Mouse (Mus musculus) bone marrow, adult 2 months (tissue): ENCODE data around the gene Vps13d.

Experiments
- CTCF ChIP-seq: fragments of 200-500 bp; IDR thresholded peaks from 2 replicates; pipeline ENCODE4 v1.5.1; 2011; ENCODE audit warnings: low read length, control low read depth; ENCODE audit not compliant: control insufficient read depth, insufficient read depth
- POLR2A ChIP-seq: fragments of 200-500 bp; IDR thresholded peaks from 2 replicates; pipeline ENCODE4 v1.6.1; 2011; ENCODE audit warnings: low read depth, mild to moderate bottlenecking, control low read depth, low read length, borderline replicate concordance; ENCODE audit not compliant: control insufficient read depth

- TF ChIP-seq CTCF (no peak), POLR2A (no peak)
These were observed 14.4 kb upstream of the Vps13d start for GRCm38 (mm10) chr4:145209076-145209689.
